Mouse (Mus musculus) ovary, postnatal 36 days (tissue): ENCODE results near the gene Rgs3.

Experiments used
- DNase-seq: peaks from one replicate; pipeline ENCODE4 v3.0.0; 2022; ENCODE audit warnings: low spot score, mixed read lengths

Gene Rgs3

GRCm38 (mm10) chr4:62627331-62627730 is 67.7 kb downstream of the Rgs3 start:
- no peak for DNase-seq

- peak; percentile 55 for DNase-seq
Measured at GRCm38 (mm10) chr4:62628547-62628946, 68.9 kb downstream of the Rgs3 start.

- no peak for DNase-seq
Measured at GRCm38 (mm10) chr4:62629461-62629860, 69.8 kb downstream of the Rgs3 start.

GRCm38 (mm10) chr4:62629905-62630304 is 70.3 kb downstream of the Rgs3 start:
- no peak for DNase-seq

GRCm38 (mm10) chr4:62633243-62633642 is 73.6 kb downstream of the Rgs3 start:
- no peak for DNase-seq

- DNase-seq, result peak; percentile 75
Measured at GRCm38 (mm10) chr4:62634054-62634591, 74.5 kb downstream of the Rgs3 start.

DNA sequence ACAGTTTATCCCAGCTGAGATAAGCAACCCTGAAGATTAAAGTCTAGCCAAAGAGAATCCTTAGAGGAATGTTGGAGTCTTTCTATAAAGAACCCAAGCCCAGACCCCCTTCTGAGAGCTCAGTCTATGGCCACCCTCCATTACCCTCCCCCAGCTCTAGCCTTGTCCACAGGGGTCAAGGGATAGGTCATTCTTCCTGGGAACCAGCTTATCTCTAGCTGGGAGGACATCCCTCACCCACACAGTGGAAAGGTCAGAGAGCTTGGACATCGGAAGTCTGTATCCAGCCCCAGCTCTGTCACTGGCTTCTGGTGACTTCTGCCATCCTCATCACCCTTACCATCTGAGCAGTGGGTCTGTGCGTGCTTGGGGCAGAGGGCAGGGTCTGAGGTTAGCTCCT is 75.2 kb downstream of the Rgs3 start:
- DNase-seq, result no peak

DNA sequence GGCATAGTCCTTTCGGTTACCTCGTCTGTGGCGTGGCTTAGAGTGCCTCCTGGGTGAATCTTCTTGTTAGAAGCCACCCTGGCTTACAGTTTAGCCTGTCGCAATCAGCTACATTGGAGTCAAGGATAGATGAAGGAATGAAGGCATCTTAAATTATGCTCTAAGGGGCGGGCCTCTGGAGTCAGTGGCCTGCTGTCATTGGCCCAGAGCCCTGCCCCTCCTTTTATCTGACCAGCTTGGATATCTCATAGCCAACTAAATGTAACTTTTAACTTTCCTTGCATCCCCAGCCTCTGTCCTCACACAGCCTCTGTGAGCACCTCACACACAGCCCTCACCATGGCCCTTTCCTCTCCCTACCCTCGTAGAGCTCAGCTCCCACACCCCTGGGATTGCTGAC is 76.4 kb downstream of the Rgs3 start:
- DNase-seq, result no peak

DNA sequence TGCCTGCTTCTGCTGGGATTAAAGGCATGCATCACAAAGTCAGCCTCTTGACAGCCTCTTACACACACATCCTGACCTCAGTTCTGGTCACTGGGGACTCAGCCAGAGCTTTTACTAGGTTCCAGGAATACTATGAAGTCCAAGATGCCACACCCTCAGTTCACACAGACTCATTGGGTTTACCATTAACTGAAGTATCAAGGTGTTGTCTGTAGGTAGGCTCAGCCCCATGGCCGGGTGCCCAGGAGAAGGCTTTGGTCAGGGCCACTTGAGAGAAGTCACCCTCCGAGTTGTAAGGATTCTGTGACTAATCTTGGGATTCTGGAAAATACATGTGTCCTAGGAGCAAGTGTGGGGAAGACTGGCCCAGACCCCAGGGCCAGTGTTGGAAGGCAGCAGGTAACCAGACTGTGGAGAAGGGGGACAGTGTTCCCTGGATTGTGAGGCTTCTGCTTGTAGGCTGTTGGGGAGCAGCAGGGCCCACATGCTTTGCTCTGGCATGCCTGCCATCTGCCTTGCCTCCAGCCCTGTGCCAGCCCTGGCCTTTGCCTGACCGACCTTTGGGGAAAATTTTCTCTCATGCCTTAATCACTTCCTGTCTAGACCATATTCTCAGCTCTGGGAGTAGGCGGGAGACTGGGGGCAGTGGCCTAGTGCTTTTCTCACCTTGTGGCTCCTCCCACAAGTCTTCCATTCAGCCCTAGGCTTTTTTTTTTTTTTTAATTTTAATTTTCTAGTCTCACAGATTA is 78.4 kb downstream of the Rgs3 start:
- DNase-seq, result no peak

GRCm38 (mm10) chr4:62640496-62641229 is 81.0 kb downstream of the Rgs3 start:
- no peak for DNase-seq

GRCm38 (mm10) chr4:62641230-62641589 is 81.6 kb downstream of the Rgs3 start:
- DNase-seq, result no peak

DNA sequence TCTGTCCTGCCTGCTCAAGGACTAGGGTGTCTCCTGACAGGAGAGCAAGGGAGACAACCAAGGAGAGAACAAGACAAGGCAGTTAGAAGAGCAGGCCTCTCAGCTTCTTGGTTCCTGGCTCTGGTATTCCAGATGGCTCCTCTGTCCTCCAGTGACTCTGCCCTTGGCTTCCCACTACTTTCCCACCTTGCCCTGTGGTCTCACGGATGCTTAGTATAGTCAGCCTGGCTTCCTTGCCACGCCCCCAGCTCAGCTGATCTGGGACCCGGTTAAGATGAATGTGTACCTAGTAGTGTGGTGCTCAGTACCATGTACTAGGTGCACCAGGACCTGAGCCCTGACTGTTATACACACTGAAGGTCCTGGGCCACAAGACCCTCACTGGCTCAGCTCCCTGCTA is 82.0 kb downstream of the Rgs3 start:
- no peak for DNase-seq

- DNase-seq, result no peak
Measured at GRCm38 (mm10) chr4:62643401-62643800, 83.8 kb downstream of the Rgs3 start.

DNA sequence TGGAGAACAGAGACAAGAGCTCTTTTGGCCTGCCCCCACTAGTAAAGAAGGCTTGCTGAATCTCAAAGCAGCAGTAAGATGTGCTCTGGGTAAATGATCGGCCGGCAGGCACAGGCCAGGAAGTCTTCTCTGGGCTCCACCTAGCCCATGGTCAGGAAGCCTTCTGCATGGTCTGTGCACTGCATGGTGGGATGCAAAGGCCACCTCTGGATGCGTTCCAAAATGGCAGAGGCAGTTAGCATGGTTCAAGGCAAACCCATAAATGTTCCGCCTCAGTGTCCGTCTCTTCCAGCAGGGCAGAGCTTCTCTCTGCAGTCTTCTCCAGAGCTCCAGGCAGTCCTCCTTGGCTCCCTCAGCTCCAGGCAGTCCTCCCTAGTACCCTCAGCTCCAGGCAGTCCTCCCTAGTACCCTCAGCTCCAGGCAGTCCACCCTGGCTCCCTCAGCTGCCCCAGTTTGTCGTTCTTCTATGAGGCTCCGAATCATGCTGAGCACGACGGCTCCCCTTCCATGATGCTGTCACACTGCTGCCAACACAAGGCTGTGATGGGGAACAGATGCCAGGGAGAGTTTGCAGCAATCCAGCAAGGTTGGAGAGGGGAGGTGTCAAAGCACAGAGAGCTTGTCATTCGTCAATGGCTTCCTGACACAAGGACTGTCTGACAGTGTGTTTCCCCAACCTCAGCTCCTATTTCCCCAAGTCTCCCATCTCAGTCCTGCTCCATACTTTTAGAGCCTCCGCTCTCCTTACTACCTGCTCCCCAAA is 84.6 kb downstream of the Rgs3 start:
- no peak for DNase-seq

- DNase-seq, result no peak
Measured at GRCm38 (mm10) chr4:62646556-62647248, 87.1 kb downstream of the Rgs3 start.

- no peak for DNase-seq
Measured at GRCm38 (mm10) chr4:62648848-62649247, 89.2 kb downstream of the Rgs3 start.

DNA sequence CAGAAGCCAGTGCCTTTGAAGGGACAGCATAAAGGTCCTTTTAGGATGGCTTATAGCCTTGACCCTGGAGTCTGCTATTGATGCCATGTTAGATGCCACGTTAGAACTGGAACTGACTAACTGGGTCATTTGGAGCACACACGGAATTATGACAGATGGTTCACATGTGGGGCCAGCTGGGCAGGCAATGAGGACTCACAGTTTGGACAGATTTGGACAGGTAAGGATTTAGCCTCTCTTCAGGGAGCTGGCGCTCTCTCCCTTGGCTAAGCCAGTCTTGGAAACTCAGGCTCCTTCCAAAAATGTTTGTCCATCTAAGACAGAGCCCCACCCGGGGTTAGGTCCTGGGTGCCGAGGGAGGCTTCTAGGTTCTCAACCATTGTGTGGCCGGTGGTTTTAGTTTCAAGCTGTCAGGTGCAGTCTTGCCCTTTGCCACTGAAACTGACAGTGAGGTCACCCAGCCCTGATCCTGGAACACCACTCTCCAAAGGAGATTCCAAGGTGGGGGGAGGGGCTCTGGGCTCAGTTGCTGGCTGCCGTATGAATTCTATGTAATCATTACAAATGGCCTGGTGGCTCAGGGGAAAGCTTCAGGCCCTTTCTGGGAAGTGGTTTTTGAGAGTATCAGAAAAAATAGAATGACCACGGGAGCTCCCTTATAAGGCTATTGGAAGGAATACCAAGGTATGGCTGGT is 90.0 kb downstream of the Rgs3 start:
- DNase-seq, result no peak

DNA sequence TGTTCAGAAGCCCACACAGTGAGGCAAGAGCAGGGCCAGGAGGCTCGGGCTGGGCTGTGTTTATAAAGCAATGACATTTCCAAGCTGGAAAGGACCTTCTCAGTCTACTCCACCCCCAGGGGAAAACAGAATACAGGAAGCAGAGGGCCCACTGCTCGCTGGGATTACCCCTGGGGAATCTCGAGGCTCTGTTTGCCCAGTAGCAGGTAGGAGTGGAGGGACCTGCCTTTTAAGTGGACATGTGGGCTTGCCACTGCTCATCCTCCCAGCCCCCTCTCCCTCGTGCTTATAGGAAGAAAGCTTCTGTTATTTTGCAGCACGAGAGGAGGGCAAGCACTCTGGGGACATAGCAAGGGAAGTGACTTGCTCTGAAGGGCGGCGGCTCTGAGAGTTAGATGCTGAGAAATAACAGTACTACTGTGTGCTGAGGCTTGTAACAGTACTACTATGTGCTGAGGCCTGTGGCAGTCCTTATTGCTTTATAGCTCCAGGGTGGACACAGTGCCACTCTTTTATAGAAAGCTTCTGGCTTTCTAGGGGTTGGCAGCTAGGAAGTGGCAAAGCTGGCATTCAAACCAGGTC is 91.6 kb downstream of the Rgs3 start:
- no peak for DNase-seq

- no peak for DNase-seq
Measured at GRCm38 (mm10) chr4:62652215-62652614, 92.6 kb downstream of the Rgs3 start.

- DNase-seq, result no peak
Measured at GRCm38 (mm10) chr4:62652921-62653757, 93.5 kb downstream of the Rgs3 start.
